Mouse (Mus musculus): ENCODE data around the gene Ube2d3.

DNA sequence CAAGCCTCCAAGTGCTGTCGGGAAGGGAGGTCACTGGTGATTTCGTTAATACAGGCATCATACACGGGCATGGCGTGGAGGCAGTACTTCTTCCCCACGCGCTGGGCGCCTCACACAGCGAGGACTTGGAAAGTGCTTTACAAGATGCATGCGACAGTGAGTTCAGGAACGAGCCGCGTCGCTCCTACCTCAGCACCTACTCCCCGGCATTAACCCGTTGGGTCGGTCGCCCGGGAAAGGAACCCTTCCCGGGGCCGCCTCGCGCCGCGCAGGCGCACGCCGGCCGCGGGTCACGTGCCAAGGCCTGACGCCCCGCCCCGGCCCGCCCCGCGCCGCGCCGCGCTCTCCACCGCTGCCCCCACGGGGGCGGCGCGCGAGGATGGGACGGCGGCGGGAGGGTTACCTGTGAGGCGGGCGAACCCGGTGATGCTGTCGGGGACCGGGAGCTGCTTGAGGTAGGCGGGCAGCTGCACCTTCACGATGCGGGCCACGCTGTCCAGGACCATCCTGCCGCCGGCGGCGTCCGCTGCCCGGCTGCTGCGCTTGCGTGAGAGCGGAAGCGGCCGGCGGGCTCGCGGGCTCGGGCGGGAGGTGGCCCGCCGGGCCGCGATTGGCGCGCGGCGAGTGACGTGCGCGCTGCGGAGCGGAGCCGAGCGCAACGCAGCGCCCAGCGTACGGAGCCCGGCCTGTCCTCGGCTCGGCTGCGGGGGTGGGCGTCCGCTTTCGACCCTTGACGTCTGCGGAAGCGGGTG lies 14.9 kb upstream of the Ube2d3 start:
- no peak for TF ChIP-seq GATA1 (IDR thresholded peaks at IDR 0.05; ENCODE audit: borderline replicate concordance, low read length)
- no peak for TF ChIP-seq FLI1 (IDR thresholded peaks at IDR 0.05; ENCODE audit: low read length)

Data from megakaryocyte, embryonic 14.5 days (primary cell).